Mouse (Mus musculus) CH12.LX (cell line): ENCODE results near the gene Olfr1368. TPM values are rescaled to one million over a fixed set of nuclear protein-coding genes. Genes with fewer than 3 reads are reported as not detected.

Source experiments
- DNase-seq: peaks from one replicate; pipeline ENCODE4 v3.0.0-alpha.2; 2013; ENCODE audit errors: extremely low read depth
- H3K27ac ChIP-seq: 2 replicates; pipeline ENCODE4 v1.5.1; 2012; ENCODE audit warnings: low read depth, mild to moderate bottlenecking, control low read depth, moderate library complexity; ENCODE audit not compliant: insufficient read depth
- H3K27me3 ChIP-seq: replicated peaks from 2 replicates; pipeline ENCODE3; 2012; ENCODE audit warnings: inconsistent platforms
- H3K36me3 ChIP-seq, 2 experiments: replicated peaks in 1 of 2; 2 replicates each; pipeline versions ENCODE3 to v1.6.1; 2012; ENCODE audit warnings: inconsistent platforms in 1 of 2, low read length in 1 of 2, mild to moderate bottlenecking in 1 of 2, mixed read lengths in 1 of 2, moderate library complexity in 1 of 2; ENCODE audit not compliant: control insufficient read depth in 1 of 2, insufficient read depth in 1 of 2
- H3K4me1 ChIP-seq, 2 experiments: 2 replicates each; pipeline ENCODE4 v1.6.1; 2012; ENCODE audit warnings: inconsistent platforms in 1 of 2, moderate library complexity in 1 of 2; ENCODE audit not compliant: insufficient read depth in 2 of 2, control insufficient read depth in 1 of 2
- H3K4me2 ChIP-seq: 2 replicates; pipeline ENCODE4 v1.6.1; 2012; ENCODE audit warnings: low read depth, mild to moderate bottlenecking, control low read depth; ENCODE audit not compliant: poor library complexity, insufficient read depth, severe bottlenecking
- H3K4me3 ChIP-seq, 3 experiments: fragments of 150-350 bp in 1 of 3; sonication (generic) in 1 of 3; replicated peaks in 1 of 3; 2 replicates each; pipeline versions ENCODE3 to v1.5.1; 2011 to 2012; ENCODE audit warnings: low read depth in 2 of 3, low read length in 2 of 3, mild to moderate bottlenecking in 2 of 3, moderate library complexity in 2 of 3, control low read depth in 1 of 3, improper control_type of control experiment in 1 of 3, inconsistent platforms in 1 of 3, mixed read lengths in 1 of 3; ENCODE audit not compliant: poor library complexity in 1 of 3
- H3K79me2 ChIP-seq: replicated peaks from 2 replicates; pipeline ENCODE4 v1.6.1; 2012; ENCODE audit warnings: mild to moderate bottlenecking, moderate library complexity; ENCODE audit not compliant: control insufficient read depth, poor library complexity, insufficient read depth, severe bottlenecking; ENCODE audit errors: extremely low read depth
- H3K9ac ChIP-seq: 2 replicates; pipeline ENCODE4 v1.6.1; 2012; ENCODE audit warnings: low read depth, mild to moderate bottlenecking, control low read depth, moderate library complexity; ENCODE audit not compliant: insufficient read depth
- H3K9me3 ChIP-seq: replicated peaks from 2 replicates; pipeline ENCODE3; 2012; ENCODE audit warnings: low read length, inconsistent platforms, mixed read lengths
- CTCF ChIP-seq, 2 experiments: IDR thresholded peaks in 1 of 2; conservative IDR thresholded peaks in 1 of 2; 2 replicates each; pipeline ENCODE4 v1.5.1; 2011 to 2012; ENCODE audit warnings: low read depth in 2 of 2, low read length in 2 of 2, improper control_type of control experiment in 1 of 2, inconsistent platforms in 1 of 2, mild to moderate bottlenecking in 1 of 2, moderate library complexity in 1 of 2
- E2F4 ChIP-seq: IDR thresholded peaks from 2 replicates; pipeline ENCODE4 v1.6.1; 2011; ENCODE audit warnings: low read depth, low read length, improper control_type of control experiment; ENCODE audit not compliant: insufficient replicate concordance
- ELF1 ChIP-seq: IDR thresholded peaks from 2 replicates; pipeline ENCODE4 v1.6.1; 2014; ENCODE audit warnings: low read depth, mild to moderate bottlenecking, inconsistent platforms, low read length, improper control_type of control experiment
- EP300 ChIP-seq: IDR thresholded peaks from 2 replicates; pipeline ENCODE4 v1.6.1; 2011; ENCODE audit warnings: low read length, improper control_type of control experiment
- IRF4 ChIP-seq: IDR thresholded peaks from 2 replicates; pipeline ENCODE4 v1.6.1; 2014; ENCODE audit warnings: low read depth, mild to moderate bottlenecking, inconsistent platforms, low read length, improper control_type of control experiment
- JUN ChIP-seq: IDR thresholded peaks from 2 replicates; pipeline ENCODE4 v1.6.1; 2011; ENCODE audit warnings: low read depth, mild to moderate bottlenecking, low read length, improper control_type of control experiment, moderate library complexity; ENCODE audit not compliant: insufficient read depth
- KAT2A ChIP-seq: IDR thresholded peaks from 2 replicates; pipeline ENCODE4 v1.6.1; 2012; ENCODE audit warnings: low read length, improper control_type of control experiment, inconsistent platforms; ENCODE audit not compliant: insufficient replicate concordance
- MAFK ChIP-seq: IDR thresholded peaks from 2 replicates; pipeline ENCODE4 v1.6.1; 2011; ENCODE audit warnings: low read length, improper control_type of control experiment; ENCODE audit not compliant: insufficient replicate concordance
- MAX ChIP-seq: IDR thresholded peaks from 2 replicates; pipeline ENCODE4 v1.6.1; 2011; ENCODE audit warnings: low read length, improper control_type of control experiment
- MAZ ChIP-seq: IDR thresholded peaks from 2 replicates; pipeline ENCODE4 v1.6.1; 2012; ENCODE audit warnings: low read depth, mild to moderate bottlenecking, inconsistent platforms, low read length, improper control_type of control experiment, moderate library complexity
- MXI1 ChIP-seq: IDR thresholded peaks from 2 replicates; pipeline ENCODE4 v1.6.1; 2011; ENCODE audit warnings: mild to moderate bottlenecking, low read depth, low read length, improper control_type of control experiment
- MYC ChIP-seq: IDR thresholded peaks from 2 replicates; pipeline ENCODE4 v1.6.1; 2011; ENCODE audit warnings: low read depth, mild to moderate bottlenecking, improper control_type of control experiment, low read length
- NRF1 ChIP-seq: IDR thresholded peaks from 2 replicates; pipeline ENCODE4 v1.6.1; 2014; ENCODE audit warnings: low read depth, mild to moderate bottlenecking, inconsistent platforms, low read length, improper control_type of control experiment, moderate library complexity
- PAX5 ChIP-seq: IDR thresholded peaks from 2 replicates; pipeline ENCODE4 v1.6.1; 2012; ENCODE audit warnings: low read length, inconsistent platforms, mixed read lengths
- POLR2A ChIP-seq: IDR thresholded peaks from 2 replicates; pipeline ENCODE4 v1.6.1; 2011; ENCODE audit warnings: low read depth, mild to moderate bottlenecking, improper control_type of control experiment, low read length
- POLR2AphosphoS2 ChIP-seq: IDR thresholded peaks from 2 replicates; pipeline ENCODE4 v1.6.1; 2011; ENCODE audit warnings: low read depth, low read length, improper control_type of control experiment
- RCOR1 ChIP-seq: conservative IDR thresholded peaks from 2 replicates; pipeline ENCODE4 v1.6.1; 2012; ENCODE audit warnings: low read depth, mild to moderate bottlenecking, inconsistent platforms, low read length, improper control_type of control experiment
- SIN3A ChIP-seq: IDR thresholded peaks from 2 replicates; pipeline ENCODE4 v1.6.1; 2012; ENCODE audit warnings: low read length, improper control_type of control experiment, inconsistent platforms
- TBP ChIP-seq: conservative IDR thresholded peaks from 2 replicates; pipeline ENCODE4 v1.6.1; 2011; ENCODE audit warnings: low read depth, low read length, improper control_type of control experiment
- USF1 ChIP-seq: IDR thresholded peaks from 2 replicates; pipeline ENCODE4 v1.6.1; 2014; ENCODE audit warnings: low read depth, mild to moderate bottlenecking, inconsistent platforms, low read length, improper control_type of control experiment
- USF2 ChIP-seq: conservative IDR thresholded peaks from 2 replicates; pipeline ENCODE4 v1.6.1; 2011; ENCODE audit warnings: low read depth, low read length, improper control_type of control experiment
- ZKSCAN1 ChIP-seq: IDR thresholded peaks from 2 replicates; pipeline ENCODE4 v1.6.1; 2012; ENCODE audit warnings: low read depth, inconsistent platforms, low read length, improper control_type of control experiment, borderline replicate concordance
- ZNF384 ChIP-seq: IDR thresholded peaks from 2 replicates; pipeline ENCODE4 v1.6.1; 2012; ENCODE audit warnings: low read depth, low read length, improper control_type of control experiment, inconsistent platforms
- dilution Hi-C: fragments of 300-500 bp; cut with MboI; formaldehyde crosslinking; loops from 2 replicates; pipeline ENCODE4 v1.14.3; 2020; ENCODE audit warnings: low sequenced_read_pairs; ENCODE audit not compliant: extremely low pct_unique_long_range_greater_than_20kb, extremely low pct_ligation_motif_present
- in situ Hi-C: fragments of 300-500 bp; cut with MboI; formaldehyde crosslinking; loops from 3 replicates; pipeline ENCODE4 v1.14.3; 2019; ENCODE audit warnings: low sequenced_read_pairs, low pct_ligation_motif_present, low pct_unique_long_range_greater_than_20kb, mixed read lengths
- polyA plus RNA-seq: library from polyadenylated mRNA; unstranded; fragments of >175 nt; gene quantifications from 2 replicates; pipeline ENCODE4 v1.2.1, GENCODE M21; 2012; ENCODE audit warnings: low read depth; ENCODE audit not compliant: insufficient read length
- total RNA-seq, 2 experiments: library from RNA; depleted of rRNA; stranded (reverse); fragments of 300-350 nt in 1 of 2; fragments of >200 nt in 1 of 2; gene quantifications; 2 replicates each; pipeline ENCODE4 v1.2.3; 2012 to 2014

Gene Olfr1368
- total and polyA plus RNA-seq, 3 experiments, result not detected

- no peaks in the 10 kb centered on the region for H3K9me3 ChIP-seq
- H3K27ac ChIP-seq, result no peak overlapping the region
- no peak overlapping the region for H3K9ac ChIP-seq
- no peaks in the 10 kb centered on the region for H3K36me3 ChIP-seq
- no peak for TF ChIP-seq RCOR1
- peak; percentile 86; the same call in 1 of the 2 replicates for TF ChIP-seq E2F4
- peak; percentile 100 for TF ChIP-seq TBP
- no peak for TF ChIP-seq POLR2A
- no peak for TF ChIP-seq JUN
- peak; percentile 95 for TF ChIP-seq ELF1
- TF ChIP-seq NRF1, result peak; percentile 68
- peak; percentile 89 for TF ChIP-seq ZNF384
- peak; percentile 96 for TF ChIP-seq MAFK
- no peak for TF ChIP-seq PAX5
- TF ChIP-seq KAT2A, result peak; percentile 74; the same call in 1 of the 2 replicates
- dilution Hi-C loops, result no loop called here
- peak; percentile 95 for DNase-seq
- peak overlapping the region; percentile 85; the same call in 1 of the 2 replicates for H3K4me2 ChIP-seq
- in situ Hi-C loops, result loop anchor here (10.0 to 25.0 kb wide), 4 partner anchors 235 to 1060 kb away; no protein-coding TSS in a partner anchor
- peak overlapping the region; percentile 59 to 64 (median 64) for H3K4me3 ChIP-seq
- no peaks in the 10 kb centered on the region for H3K79me2 ChIP-seq
- peaks cover under 1% of the 10 kb centered on the region for H3K27me3 ChIP-seq
- peaks cover 4 to 25% of the 10 kb centered on the region in 2 experiments; a peak in 3 of 4 replicates for H3K4me1 ChIP-seq
These were observed 26.8 kb upstream of the Olfr1368 start for GRCm38 (mm10) chr13:21172241-21173027.

GRCm38 (mm10) chr13:21171600-21172150, 26.0 kb upstream of the Olfr1368 start:
- H3K27ac ChIP-seq, result no peak overlapping the region

More at GRCm38 (mm10) chr13:21171600-21172150, 26.0 kb upstream of the Olfr1368 start:
- TF ChIP-seq POLR2AphosphoS2, result no peak
- peak; percentile 86 for TF ChIP-seq USF2
- TF ChIP-seq CTCF (conservative IDR thresholded peaks at IDR 0.05 in 1 of 2, IDR thresholded peaks at IDR 0.05 in 1 of 2; ENCODE audit: low read depth in 2 of 2, low read length in 2 of 2), result peak in 1 of 2 experiments; percentile 58; a peak in 2 of 4 replicates
- no peak for TF ChIP-seq PAX5
- peak; percentile 99 for TF ChIP-seq MAX
- no peak for TF ChIP-seq KAT2A
- peak; percentile 79 for TF ChIP-seq SIN3A
- 0 out of 2 replicates have a peak, but pooled peaks have one; percentile 17 for TF ChIP-seq IRF4
- no peak for TF ChIP-seq ZKSCAN1
- peak; percentile 90 for TF ChIP-seq USF1
- TF ChIP-seq POLR2A, result 0 out of 2 replicates have a peak, but pooled peaks have one; percentile 22
- TF ChIP-seq MXI1, result peak; percentile 99
- TF ChIP-seq EP300, result no peak
- TF ChIP-seq MAZ, result 0 out of 2 replicates have a peak, but pooled peaks have one; percentile 40
- 0 out of 2 replicates have a peak, but pooled peaks have one; percentile 3 for TF ChIP-seq ZNF384
- peak; percentile 99 for TF ChIP-seq MYC
- Histone ChIP-seq H3K4me1 (peaks cover 4 to 25% of the 10 kb centered on the region in 2 experiments; a peak in 3 of 4 replicates), H3K9ac (peak overlapping the region; percentile 47; the same call in 1 of the 2 replicates), H3K9me3 (no peaks in the 10 kb centered on the region), H3K79me2 (no peaks in the 10 kb centered on the region), H3K36me3 (no peaks in the 10 kb centered on the region), H3K4me3 (peak overlapping the region; percentile 46 to 65 (median 64)), H3K4me2 (peak overlapping the region; percentile 85), H3K27me3 (no peaks in the 10 kb centered on the region)
- in situ Hi-C loops (loop anchor here (10.0 to 25.0 kb wide), 4 partner anchors 234 to 1059 kb away; no protein-coding TSS in a partner anchor), dilution Hi-C loops (no loop called here)
- DNase-seq, result peak; percentile 76
